Mouse (Mus musculus): ENCODE data around the gene 4930402H24Rik. TPM values are rescaled to one million over a fixed set of nuclear protein-coding genes. Genes with fewer than 3 reads are reported as not detected.

Gene 4930402H24Rik
- polyA plus RNA-seq, 1 experiment from 2014 or later: 25.9 TPM

DNA sequence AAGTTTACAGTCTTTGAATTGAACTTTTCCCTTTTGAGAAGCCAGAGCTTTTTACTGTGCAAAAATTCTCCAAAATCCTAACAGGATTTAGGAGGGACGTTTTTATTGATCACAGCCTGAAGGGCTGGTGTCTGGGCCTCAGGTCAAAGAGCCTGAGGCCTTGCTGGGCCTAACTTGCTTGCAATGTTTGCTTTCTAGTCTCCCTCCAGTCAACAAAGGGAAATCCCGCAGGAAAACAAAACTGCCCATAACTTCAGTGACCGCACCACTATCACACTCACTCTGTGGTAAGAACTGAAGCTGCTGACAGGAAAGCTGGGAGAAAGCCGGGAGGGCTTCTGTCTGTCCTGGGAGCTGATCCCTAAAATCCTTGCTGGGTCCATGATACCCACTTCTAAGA lies 199.6 kb downstream of the 4930402H24Rik start:
- H3K4me2 ChIP-seq (ENCODE audit: low read depth, low read length): no peak overlapping the region
- H3K9me3 ChIP-seq (ENCODE audit: control insufficient read depth, low read length): no peaks in the 10 kb centered on the region
- H3K36me3 ChIP-seq (ENCODE audit: control insufficient read depth, insufficient read depth, low read length): no peaks in the 10 kb centered on the region; the same call in none of the 2 replicates
- no peak overlapping the region for H3K9ac ChIP-seq (ENCODE audit: low read depth, low read length)
- no peaks in the 10 kb centered on the region for H3K4me1 ChIP-seq (ENCODE audit: control insufficient read depth, insufficient read depth, low read length)
- ATAC-seq: no peak
- H3K27me3 ChIP-seq (replicated peaks; ENCODE audit: control insufficient read depth, insufficient read depth, low read length): no peaks in the 10 kb centered on the region
- no peak overlapping the region for H3K27ac ChIP-seq (ENCODE audit: low read length)
- H3K4me3 ChIP-seq (ENCODE audit: low read length): no peak overlapping the region
- 62% methylated on average over 4 of the region's 4 CpGs for WGBS

DNA sequence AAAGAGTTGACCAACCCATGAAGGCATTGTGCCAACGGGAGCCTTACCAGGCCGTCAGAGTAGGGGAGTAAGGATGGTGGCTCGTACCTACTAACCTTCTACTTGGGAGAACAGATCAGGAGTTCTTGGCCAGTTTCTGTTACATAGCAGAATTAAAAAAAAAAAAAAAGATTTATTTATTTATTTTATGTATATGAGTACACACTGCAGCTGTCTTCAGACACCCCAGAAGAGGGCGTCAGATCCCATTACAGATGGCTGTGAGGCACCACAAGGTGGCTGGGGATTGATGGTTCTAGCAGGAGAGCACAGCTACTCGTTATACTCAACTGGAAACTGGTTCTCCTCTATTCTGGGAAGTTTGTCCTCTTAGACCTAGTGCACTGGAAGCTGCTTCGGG lies 201.0 kb downstream of the 4930402H24Rik start:
- Histone ChIP-seq H3K9ac (ENCODE audit: low read depth, low read length) (no peak overlapping the region), H3K27ac (ENCODE audit: low read length) (no peak overlapping the region), H3K9me3 (ENCODE audit: control insufficient read depth, low read length) (no peaks in the 10 kb centered on the region), H3K4me1 (ENCODE audit: control insufficient read depth, insufficient read depth, low read length) (no peaks in the 10 kb centered on the region), H3K4me2 (ENCODE audit: low read depth, low read length) (no peak overlapping the region), H3K36me3 (ENCODE audit: control insufficient read depth, insufficient read depth, low read length) (no peaks in the 10 kb centered on the region; the same call in none of the 2 replicates), H3K4me3 (ENCODE audit: low read length) (no peak overlapping the region), H3K27me3 (replicated peaks; ENCODE audit: control insufficient read depth, insufficient read depth, low read length) (no peaks in the 10 kb centered on the region)
- 71% methylated on average over 6 of the region's 6 CpGs for WGBS
- ATAC-seq: no peak

DNA sequence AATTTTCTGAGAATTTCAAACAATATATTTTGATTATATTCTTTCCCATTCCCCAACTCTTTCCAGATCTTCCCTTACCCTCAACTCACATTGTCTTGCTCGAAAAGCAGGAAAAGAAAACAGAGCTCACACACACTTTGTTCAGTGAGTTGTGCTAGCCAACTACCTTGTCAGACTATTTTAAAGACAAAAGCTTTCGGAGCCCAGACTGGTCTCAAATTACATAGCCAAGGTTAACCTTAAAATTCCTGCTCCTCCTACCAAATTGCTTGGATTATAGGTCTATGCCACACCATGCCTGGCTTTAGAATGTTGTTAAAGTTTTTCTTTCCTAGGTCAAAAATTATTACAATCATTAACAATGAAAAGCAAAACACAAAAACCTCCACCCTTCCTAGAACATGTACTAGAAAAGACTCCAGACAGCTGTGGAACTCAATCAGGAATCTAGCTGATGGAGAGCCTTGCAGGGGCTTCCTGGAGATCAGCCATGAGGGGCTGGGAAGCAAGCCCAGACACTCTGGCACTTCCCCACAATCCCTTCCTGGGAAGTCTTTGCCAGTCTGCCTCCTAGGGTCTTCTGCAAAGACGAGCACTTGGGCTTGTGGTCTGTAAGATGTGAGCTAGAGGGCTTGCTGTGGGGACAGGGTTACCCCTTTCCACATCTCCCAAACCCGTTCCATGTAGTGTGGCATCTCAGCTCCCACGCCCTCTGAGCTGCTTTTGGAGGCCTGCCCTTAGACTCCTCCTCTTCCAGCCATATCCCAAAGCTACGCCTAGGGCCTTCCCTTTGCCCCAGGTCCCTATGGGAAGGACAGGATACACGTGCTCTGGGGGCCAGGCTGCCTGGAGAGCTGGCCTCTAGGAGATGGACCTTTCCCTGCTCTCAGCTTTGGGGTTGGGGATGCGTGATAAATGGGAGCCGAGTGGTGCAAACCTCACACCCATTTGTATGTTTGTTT lies 201.9 kb downstream of the 4930402H24Rik start:
- H3K4me2 ChIP-seq (ENCODE audit: low read depth, low read length): no peak overlapping the region
- WGBS: 62% methylated on average over 9 of the region's 9 CpGs
- no peak overlapping the region for H3K9ac ChIP-seq (ENCODE audit: low read depth, low read length)
- H3K36me3 ChIP-seq (ENCODE audit: control insufficient read depth, insufficient read depth, low read length): no peaks in the 10 kb centered on the region; the same call in 1 of the 2 replicates
- H3K4me3 ChIP-seq (ENCODE audit: low read length): no peak overlapping the region
- no peak overlapping the region for H3K27ac ChIP-seq (ENCODE audit: low read length)
- ATAC-seq: no peak
- H3K9me3 ChIP-seq (ENCODE audit: control insufficient read depth, low read length): no peaks in the 10 kb centered on the region
- H3K27me3 ChIP-seq (replicated peaks; ENCODE audit: control insufficient read depth, insufficient read depth, low read length): no peaks in the 10 kb centered on the region
- H3K4me1 ChIP-seq (ENCODE audit: control insufficient read depth, insufficient read depth, low read length): no peaks in the 10 kb centered on the region

DNA sequence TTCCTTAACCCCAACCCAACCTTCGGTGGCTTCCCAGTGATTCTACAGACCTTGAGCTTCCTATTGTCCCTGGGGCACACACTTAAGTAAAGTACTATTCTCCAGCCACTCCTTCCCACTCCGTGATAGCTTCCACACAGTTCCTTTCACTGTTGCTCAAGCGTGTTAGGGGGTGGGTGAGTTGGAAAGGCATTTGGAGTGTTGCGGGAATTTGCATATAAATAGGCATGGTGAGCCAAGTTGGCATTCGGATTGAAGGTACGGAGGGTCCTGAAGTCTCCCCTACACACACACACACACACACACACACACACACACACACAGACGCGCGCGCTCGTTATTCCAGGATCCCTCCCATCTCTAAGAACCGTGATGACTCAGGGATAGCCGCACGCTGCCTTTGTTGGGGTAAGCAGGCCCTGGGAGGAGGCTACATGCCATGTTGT lies 208.4 kb downstream of the 4930402H24Rik start:
- Histone ChIP-seq H3K4me3 (ENCODE audit: low read length) (peak overlapping the region; percentile 64), H3K9ac (ENCODE audit: low read depth, low read length) (peak overlapping the region; percentile 67), H3K4me2 (ENCODE audit: low read depth, low read length) (peak overlapping the region; percentile 100), H3K27me3 (replicated peaks; ENCODE audit: control insufficient read depth, insufficient read depth, low read length) (peaks cover 36% of the 10 kb centered on the region), H3K27ac (ENCODE audit: low read length) (no peak overlapping the region), H3K9me3 (ENCODE audit: control insufficient read depth, low read length) (no peaks in the 10 kb centered on the region), H3K4me1 (ENCODE audit: control insufficient read depth, insufficient read depth, low read length) (peaks cover 12% of the 10 kb centered on the region), H3K36me3 (ENCODE audit: control insufficient read depth, insufficient read depth, low read length) (no peaks in the 10 kb centered on the region)
- peak; percentile 25; the same call in 1 of the 2 replicates for ATAC-seq
- 4% methylated on average over 14 of the region's 14 CpGs for WGBS

DNA sequence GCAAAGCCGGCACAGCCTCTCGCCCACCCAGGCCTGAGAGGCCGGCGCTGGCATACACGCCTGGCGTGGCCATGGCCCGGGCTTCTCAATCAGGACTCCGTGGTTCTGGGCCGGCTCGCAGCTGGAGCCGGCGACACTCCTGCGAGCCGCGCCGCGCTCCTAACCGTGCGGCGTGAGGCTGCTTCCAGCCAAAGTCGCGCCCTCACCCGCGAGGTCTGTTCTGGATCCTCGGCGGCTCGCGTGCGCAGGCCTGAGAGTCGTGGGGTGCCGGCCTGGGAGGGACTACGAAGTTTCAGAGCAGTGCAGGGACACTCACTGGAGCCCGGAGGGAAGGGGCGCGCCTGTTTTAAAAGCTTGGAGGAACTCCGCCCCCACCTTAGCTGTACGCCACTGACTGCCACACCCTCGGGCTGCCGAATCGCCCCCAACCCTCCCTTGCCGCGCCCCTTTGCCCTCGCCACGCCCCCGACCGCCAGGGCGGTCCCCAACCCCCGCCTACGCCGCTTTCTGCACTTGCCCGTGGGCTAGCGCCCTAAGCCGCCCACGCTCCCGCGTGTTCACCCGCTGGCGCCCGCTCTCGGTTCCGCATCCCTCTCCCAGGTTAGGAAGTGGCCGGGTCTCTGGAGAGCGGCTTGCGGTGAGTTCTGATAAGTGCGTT lies 208.9 kb downstream of the 4930402H24Rik start, which contains the start of gene Slc4a11:
TSS of gene Slc4a11 (minus strand) at position 367 of the 658 bp plus-strand sequence.
- ATAC-seq: peak; percentile 77
- Histone ChIP-seq H3K9me3 (ENCODE audit: control insufficient read depth, low read length) (no peaks in the 10 kb centered on the region), H3K27me3 (replicated peaks; ENCODE audit: control insufficient read depth, insufficient read depth, low read length) (peaks cover 36% of the 10 kb centered on the region), H3K4me3 (ENCODE audit: low read length) (peak within 1 kb of the TSS; percentile 64), H3K36me3 (ENCODE audit: control insufficient read depth, insufficient read depth, low read length) (no peaks in the 10 kb centered on the region), H3K9ac (ENCODE audit: low read depth, low read length) (peak within 1 kb of the TSS; percentile 67), H3K4me1 (ENCODE audit: control insufficient read depth, insufficient read depth, low read length) (peaks cover 12% of the 10 kb centered on the region), H3K27ac (ENCODE audit: low read length) (no peak within 1 kb of the TSS), H3K4me2 (ENCODE audit: low read depth, low read length) (peak within 1 kb of the TSS; percentile 100)
- under 1% methylated on average over 65 of the region's 65 CpGs for WGBS

DNA sequence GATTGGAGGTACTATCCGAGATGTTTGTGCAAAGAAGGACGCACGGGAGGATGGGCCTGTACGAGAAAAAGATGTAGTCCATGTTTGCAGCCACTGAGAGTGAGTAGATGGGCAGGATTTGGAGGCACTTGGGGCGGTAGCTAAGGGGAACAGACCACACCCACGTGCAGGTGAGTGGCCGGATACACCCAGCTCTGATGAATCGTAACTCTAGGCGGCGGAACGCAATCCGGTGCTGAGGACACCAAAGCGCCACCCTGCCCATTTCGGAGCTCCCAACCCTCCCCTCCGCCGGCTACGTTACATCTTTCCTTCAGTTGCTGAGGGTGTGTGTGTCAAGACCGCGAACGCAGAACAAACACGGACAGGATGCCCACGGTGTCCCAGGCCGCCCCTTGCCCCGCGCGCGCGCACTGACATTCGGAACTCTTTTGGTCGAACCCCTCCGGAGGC lies 209.5 kb downstream of the 4930402H24Rik start:
- under 1% methylated on average over 31 of the region's 31 CpGs for WGBS
- no peak overlapping the region for H3K27ac ChIP-seq (ENCODE audit: low read length)
- no peaks in the 10 kb centered on the region for H3K9me3 ChIP-seq (ENCODE audit: control insufficient read depth, low read length)
- H3K9ac ChIP-seq (ENCODE audit: low read depth, low read length): peak overlapping the region; percentile 67
- H3K36me3 ChIP-seq (ENCODE audit: control insufficient read depth, insufficient read depth, low read length): no peaks in the 10 kb centered on the region
- H3K4me1 ChIP-seq (ENCODE audit: control insufficient read depth, insufficient read depth, low read length): peaks cover 12% of the 10 kb centered on the region
- H3K4me3 ChIP-seq (ENCODE audit: low read length): peak overlapping the region; percentile 64
- H3K4me2 ChIP-seq (ENCODE audit: low read depth, low read length): peak overlapping the region; percentile 100
- ATAC-seq: peak; percentile 36
- peaks cover 36% of the 10 kb centered on the region for H3K27me3 ChIP-seq (replicated peaks; ENCODE audit: control insufficient read depth, insufficient read depth, low read length)

DNA sequence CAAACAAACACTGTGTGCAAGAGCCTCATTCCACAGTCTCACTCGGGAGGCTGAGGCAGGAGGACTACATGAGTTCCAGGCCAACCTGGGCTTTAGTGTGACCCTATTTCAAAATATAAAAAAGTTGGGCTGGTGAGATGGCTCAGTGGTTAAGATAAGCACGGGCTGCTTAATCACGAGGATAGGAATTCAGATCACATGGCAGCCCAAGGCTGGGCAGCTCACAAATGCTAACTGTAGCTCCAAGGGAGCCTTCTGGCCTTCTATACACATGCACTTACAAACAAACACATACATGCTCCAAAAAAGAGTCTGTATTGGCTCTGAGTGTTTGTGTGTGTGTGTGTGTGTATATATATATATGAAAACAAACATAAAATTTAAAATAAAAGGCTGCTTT lies 212.6 kb downstream of the 4930402H24Rik start:
- Histone ChIP-seq H3K4me3 (ENCODE audit: low read length) (no peak overlapping the region), H3K27me3 (replicated peaks; ENCODE audit: control insufficient read depth, insufficient read depth, low read length) (peaks cover 32% of the 10 kb centered on the region), H3K27ac (ENCODE audit: low read length) (no peak overlapping the region), H3K4me1 (ENCODE audit: control insufficient read depth, insufficient read depth, low read length) (peaks cover 12% of the 10 kb centered on the region), H3K36me3 (ENCODE audit: control insufficient read depth, insufficient read depth, low read length) (no peaks in the 10 kb centered on the region), H3K9ac (ENCODE audit: low read depth, low read length) (no peak overlapping the region), H3K4me2 (ENCODE audit: low read depth, low read length) (no peak overlapping the region), H3K9me3 (ENCODE audit: control insufficient read depth, low read length) (no peaks in the 10 kb centered on the region)
- WGBS: 47% methylated on average over 3 of the region's 3 CpGs
- ATAC-seq: no peak

DNA sequence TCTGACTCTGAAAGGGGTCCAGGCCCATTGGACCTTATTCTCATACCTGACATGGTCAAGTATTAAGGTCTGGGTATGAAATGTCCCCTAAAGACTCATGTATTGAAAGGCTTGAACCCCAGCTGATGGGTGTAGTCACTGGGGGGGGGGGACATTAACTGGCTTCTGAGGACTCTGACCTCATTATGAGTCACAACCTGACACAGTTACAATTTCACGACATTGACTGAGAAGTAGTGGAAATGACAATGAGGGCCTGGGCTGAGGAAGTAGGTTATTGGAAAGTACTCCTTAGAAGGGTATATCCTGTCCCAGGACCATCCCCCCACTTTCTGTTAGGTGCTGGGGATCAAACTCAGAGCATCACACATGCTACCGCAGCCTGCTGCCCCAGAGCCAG lies 217.2 kb downstream of the 4930402H24Rik start:
- no peaks in the 10 kb centered on the region for H3K9me3 ChIP-seq (ENCODE audit: control insufficient read depth, low read length)
- no peaks in the 10 kb centered on the region for H3K27me3 ChIP-seq (replicated peaks; ENCODE audit: control insufficient read depth, insufficient read depth, low read length)
- H3K9ac ChIP-seq (ENCODE audit: low read depth, low read length): no peak overlapping the region
- no peaks in the 10 kb centered on the region for H3K36me3 ChIP-seq (ENCODE audit: control insufficient read depth, insufficient read depth, low read length)
- H3K27ac ChIP-seq (ENCODE audit: low read length): no peak overlapping the region
- H3K4me3 ChIP-seq (ENCODE audit: low read length): no peak overlapping the region
- no peak overlapping the region for H3K4me2 ChIP-seq (ENCODE audit: low read depth, low read length)
- WGBS: 78% methylated on average over 2 of the region's 2 CpGs
- no peaks in the 10 kb centered on the region for H3K4me1 ChIP-seq (ENCODE audit: control insufficient read depth, insufficient read depth, low read length)
- ATAC-seq: no peak

DNA sequence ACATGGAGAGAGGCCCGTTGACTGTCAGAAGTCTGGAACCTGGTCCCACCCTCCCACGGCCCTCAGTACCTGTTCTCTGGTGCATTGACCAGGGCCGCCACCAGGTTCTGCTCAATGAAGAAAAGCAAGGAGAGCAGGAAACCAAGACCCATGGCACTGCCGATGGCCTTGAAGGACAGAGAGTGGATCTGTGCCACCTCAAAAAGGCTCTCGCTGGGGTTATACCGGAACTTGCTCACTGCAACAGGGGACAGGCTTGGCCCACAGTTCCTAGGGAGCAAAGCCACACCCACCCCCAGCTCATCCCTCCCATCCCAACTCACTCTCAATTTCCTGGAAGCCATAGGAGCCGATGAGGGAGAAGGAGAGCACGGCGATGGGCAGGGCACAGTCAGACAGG lies 220.8 kb downstream of the 4930402H24Rik start:
- no peaks in the 10 kb centered on the region for H3K4me1 ChIP-seq (ENCODE audit: control insufficient read depth, insufficient read depth, low read length)
- H3K9me3 ChIP-seq (ENCODE audit: control insufficient read depth, low read length): no peaks in the 10 kb centered on the region
- H3K27ac ChIP-seq (ENCODE audit: low read length): no peak overlapping the region
- ATAC-seq: no peak
- H3K36me3 ChIP-seq (ENCODE audit: control insufficient read depth, insufficient read depth, low read length): 0 out of 2 replicates have a peak, but pooled peaks cover 3% of the 10 kb centered on the region
- H3K9ac ChIP-seq (ENCODE audit: low read depth, low read length): no peak overlapping the region
- no peak overlapping the region for H3K4me3 ChIP-seq (ENCODE audit: low read length)
- 83% methylated on average over 9 of the region's 9 CpGs for WGBS
- no peaks in the 10 kb centered on the region for H3K27me3 ChIP-seq (replicated peaks; ENCODE audit: control insufficient read depth, insufficient read depth, low read length)
- no peak overlapping the region for H3K4me2 ChIP-seq (ENCODE audit: low read depth, low read length)
